Mouse (Mus musculus) gastrocnemius, adult 2 months (tissue): ENCODE data around the gene Klhl32. TPM values are rescaled to one million over a fixed set of nuclear protein-coding genes. Genes with fewer than 3 reads are reported as not detected.
A peak's percentile ranks its signal among the peaks of the same experiment; 100 is the strongest.

Experiments
- DNase-seq: peaks from one replicate; pipeline ENCODE4 v3.0.0; 2022
- H3K27ac ChIP-seq: fragments of 200-600 bp; 2 replicates; pipeline ENCODE4 v1.8.1; 2022; ENCODE audit warnings: mild to moderate bottlenecking
- H3K4me3 ChIP-seq: fragments of 200-600 bp; 2 replicates; pipeline ENCODE4 v1.8.1; 2022; ENCODE audit warnings: mild to moderate bottlenecking, moderate library complexity
- CTCF ChIP-seq: fragments of 200-600 bp; IDR thresholded peaks from 2 replicates; pipeline ENCODE4 v1.8.1; 2022; ENCODE audit warnings: antibody characterized with exemption, mild to moderate bottlenecking, moderate library complexity
- intact Hi-C: fragments of 180-260 bp; cut with DNase I; formaldehyde crosslinking; loops from one replicate; pipeline ENCODE4 v1.15.1; 2025
- total RNA-seq, 2 experiments: library from RNA; stranded (reverse); gene quantifications; 2 replicates each; pipeline ENCODE4 v1.2.3; 2021

The Klhl32 gene
- total RNA-seq, 2 experiments from 2014 or later, result 0.20 TPM

GRCm38 (mm10) chr4:24845546-24845945, 5.4 kb downstream of the Klhl32 start:
- no peak for DNase-seq
- Histone ChIP-seq H3K4me3 (no peak overlapping the region), H3K27ac (no peak overlapping the region)
- no peak for TF ChIP-seq CTCF
- intact Hi-C loops, result no loop called here

DNA sequence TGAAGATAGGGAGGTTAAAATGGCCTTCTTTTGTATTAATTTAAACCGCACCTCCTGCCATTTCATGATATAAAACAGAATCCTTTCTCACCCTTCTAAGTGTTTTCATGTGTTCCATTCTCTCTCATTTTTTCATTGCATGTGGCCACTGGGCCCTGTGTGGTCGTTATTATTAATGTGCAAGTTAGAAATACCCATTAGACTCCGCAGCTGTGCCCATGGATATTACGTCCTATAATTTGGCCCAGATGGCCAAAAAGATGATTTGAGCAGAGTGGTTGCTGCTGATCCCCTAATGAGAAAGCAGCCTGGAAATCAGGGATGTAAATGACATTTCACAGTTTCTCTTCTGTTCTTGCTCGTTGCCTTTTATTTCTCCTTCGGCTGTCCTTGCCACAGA, 12.4 kb downstream of the Klhl32 start:
- no peak for DNase-seq
- intact Hi-C loops, result no loop called here
- Histone ChIP-seq H3K27ac (no peak overlapping the region), H3K4me3 (no peak overlapping the region)
- no peak for TF ChIP-seq CTCF

DNA sequence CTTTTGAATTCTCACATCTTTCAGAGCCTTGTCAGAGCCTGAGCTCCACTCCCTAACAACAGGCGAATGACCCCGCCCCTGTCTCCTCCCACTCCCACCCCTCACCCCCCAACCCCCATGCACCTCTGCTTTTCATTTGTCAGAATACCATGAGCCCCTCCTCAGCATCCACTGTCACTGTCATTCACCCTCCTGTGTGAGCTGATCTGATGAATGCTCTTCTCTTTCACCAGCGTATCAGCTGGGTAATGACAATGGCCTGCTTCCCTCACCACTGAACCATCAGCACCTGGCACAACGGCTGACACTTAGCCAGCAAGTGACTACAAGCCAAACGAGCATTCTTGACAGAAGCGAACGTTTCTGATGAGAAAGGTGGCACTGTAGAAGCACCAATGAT, 15.4 kb downstream of the Klhl32 start:
- TF ChIP-seq CTCF, result no peak
- H3K4me3 ChIP-seq, result no peak overlapping the region
- intact Hi-C loops, result no loop called here
- no peak overlapping the region for H3K27ac ChIP-seq
- DNase-seq, result no peak

GRCm38 (mm10) chr4:24808316-24808715, 42.6 kb downstream of the Klhl32 start:
- DNase-seq, result no peak
- no peak for TF ChIP-seq CTCF
- no peak overlapping the region for H3K4me3 ChIP-seq
- intact Hi-C loops, result no loop called here
- H3K27ac ChIP-seq, result no peak overlapping the region

GRCm38 (mm10) chr4:24801881-24802280, 49.0 kb downstream of the Klhl32 start:
- no peak for TF ChIP-seq CTCF
- no peak for DNase-seq
- Histone ChIP-seq H3K4me3 (no peak overlapping the region), H3K27ac (no peak overlapping the region)
- intact Hi-C loops, result no loop called here

- intact Hi-C loops, result no loop called here
- no peak for TF ChIP-seq CTCF
- no peak for DNase-seq
- Histone ChIP-seq H3K27ac (no peak overlapping the region), H3K4me3 (no peak overlapping the region)
Measured at GRCm38 (mm10) chr4:24801343-24801742, 49.6 kb downstream of the Klhl32 start.

DNA sequence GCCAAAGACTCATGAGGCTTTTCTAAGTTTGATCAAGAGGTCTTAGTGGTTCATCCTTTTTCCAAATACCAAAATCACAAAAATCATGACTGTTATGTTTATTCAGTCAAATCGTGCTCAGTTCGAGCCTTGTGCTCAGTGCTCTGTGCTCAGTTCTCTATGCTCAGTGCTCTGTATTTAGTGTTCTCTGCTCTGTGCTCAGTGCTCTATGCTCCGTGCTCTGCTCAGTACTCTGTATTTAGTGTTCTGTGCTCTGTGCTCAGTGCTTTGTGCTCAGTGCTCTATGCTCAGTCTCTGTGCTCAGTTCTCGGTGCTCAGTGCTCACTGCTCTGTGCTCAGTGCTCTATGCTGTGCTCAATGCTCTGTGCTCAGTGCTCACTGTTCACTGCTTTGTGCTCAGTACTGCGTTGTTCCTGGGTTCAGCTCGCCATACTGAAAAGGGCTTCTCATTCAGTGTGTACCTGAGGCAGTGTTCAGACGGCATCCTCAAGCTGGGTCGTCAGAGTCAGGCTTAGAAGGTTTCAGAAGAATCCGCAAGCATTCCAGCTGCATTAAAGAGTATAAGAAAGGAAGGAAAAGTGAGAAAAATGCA, 50.5 kb downstream of the Klhl32 start:
- TF ChIP-seq CTCF, result no peak
- intact Hi-C loops, result no loop called here
- DNase-seq, result no peak
- no peak overlapping the region for H3K27ac ChIP-seq
- H3K4me3 ChIP-seq, result no peak overlapping the region

DNA sequence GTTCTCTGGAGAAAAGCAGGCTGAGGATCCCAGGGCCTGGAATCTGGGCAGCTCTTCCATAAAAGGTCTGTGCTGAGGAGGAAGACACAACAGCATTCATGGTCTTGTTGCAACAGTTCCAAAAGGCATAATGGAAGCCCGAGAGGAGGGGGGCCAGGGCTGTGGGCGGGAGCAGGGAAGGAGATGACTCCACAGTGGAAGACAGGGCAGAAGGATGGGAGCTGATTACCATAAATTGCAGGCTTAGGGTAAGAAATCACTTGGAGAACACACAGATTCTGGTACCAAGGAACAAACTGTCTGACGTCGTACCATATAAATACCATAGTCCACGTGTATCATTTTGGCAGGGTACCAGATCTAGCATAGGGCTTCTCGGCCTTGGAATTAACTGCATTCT, 51.9 kb downstream of the Klhl32 start:
- Histone ChIP-seq H3K27ac (no peak overlapping the region), H3K4me3 (no peak overlapping the region)
- no peak for TF ChIP-seq CTCF
- DNase-seq, result no peak
- intact Hi-C loops, result no loop called here

DNA sequence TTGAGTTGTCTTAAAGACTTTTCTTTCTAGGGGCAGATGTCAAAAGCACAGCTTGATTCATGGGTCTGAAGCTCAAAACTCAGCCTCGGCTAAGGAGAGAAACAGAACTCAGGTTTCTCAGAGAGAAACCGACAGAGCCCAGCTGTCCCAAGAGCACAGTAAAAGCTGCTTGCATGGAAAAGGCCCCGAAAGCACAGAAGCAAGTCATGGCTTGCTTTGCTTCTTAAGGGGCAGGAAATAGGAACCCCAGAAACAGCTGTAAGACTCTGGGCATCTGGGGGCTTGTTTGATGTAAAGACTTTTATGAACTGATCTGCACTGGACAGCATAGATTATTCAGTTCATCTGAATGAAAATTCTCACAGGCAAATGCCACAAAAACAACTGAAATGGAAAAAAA, 53.1 kb downstream of the Klhl32 start:
- no peak overlapping the region for H3K27ac ChIP-seq
- intact Hi-C loops, result no loop called here
- DNase-seq, result no peak
- no peak overlapping the region for H3K4me3 ChIP-seq
- TF ChIP-seq CTCF, result no peak

DNA sequence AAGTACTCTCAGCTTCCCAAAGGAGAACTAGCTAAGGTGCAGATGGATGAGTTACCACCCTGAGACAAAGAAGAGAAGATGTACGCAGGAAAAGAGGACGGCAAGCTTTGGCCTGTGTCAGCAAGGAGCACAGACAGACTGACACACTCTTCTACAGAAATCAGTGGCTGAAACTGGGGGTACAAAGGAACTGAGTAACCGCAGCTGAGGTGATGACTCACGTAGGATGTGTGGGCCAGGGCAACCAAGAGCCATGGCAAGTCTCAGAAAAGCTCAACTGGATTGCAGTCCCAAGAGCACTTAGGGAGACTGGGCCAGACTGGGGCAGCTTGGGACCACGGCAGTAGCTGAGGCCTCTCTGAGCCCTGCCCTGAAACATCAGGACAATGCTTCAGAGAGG, 53.6 kb downstream of the Klhl32 start:
- TF ChIP-seq CTCF, result no peak
- DNase-seq, result no peak
- H3K4me3 ChIP-seq, result no peak overlapping the region
- no peak overlapping the region for H3K27ac ChIP-seq
- intact Hi-C loops, result no loop called here

DNA sequence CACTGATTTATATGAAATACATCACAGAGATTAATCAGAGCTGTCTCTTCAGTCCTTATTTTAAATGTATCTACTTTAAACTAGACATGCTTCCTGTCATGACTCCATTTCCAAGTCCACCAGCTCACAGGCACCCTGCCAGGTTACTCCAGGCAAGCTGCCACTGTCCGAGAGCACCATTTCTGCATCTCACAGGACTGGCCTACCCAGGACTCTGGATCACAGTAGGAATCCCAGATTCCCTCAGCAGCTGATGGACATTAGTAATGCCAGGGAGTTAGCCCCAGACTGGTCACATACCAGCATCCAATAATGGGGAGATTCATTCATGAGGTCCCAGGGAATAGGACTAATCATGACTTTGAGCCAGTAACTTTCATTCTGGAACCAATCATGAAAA, 54.7 kb downstream of the Klhl32 start:
- H3K4me3 ChIP-seq, result no peak overlapping the region
- intact Hi-C loops, result no loop called here
- peak; percentile 22 for DNase-seq
- H3K27ac ChIP-seq, result no peak overlapping the region
- no peak for TF ChIP-seq CTCF

- intact Hi-C loops, result no loop called here
- Histone ChIP-seq H3K27ac (no peak overlapping the region), H3K4me3 (no peak overlapping the region)
- DNase-seq, result no peak
- TF ChIP-seq CTCF, result no peak
Measured at GRCm38 (mm10) chr4:24795180-24795579, 55.7 kb downstream of the Klhl32 start.

DNA sequence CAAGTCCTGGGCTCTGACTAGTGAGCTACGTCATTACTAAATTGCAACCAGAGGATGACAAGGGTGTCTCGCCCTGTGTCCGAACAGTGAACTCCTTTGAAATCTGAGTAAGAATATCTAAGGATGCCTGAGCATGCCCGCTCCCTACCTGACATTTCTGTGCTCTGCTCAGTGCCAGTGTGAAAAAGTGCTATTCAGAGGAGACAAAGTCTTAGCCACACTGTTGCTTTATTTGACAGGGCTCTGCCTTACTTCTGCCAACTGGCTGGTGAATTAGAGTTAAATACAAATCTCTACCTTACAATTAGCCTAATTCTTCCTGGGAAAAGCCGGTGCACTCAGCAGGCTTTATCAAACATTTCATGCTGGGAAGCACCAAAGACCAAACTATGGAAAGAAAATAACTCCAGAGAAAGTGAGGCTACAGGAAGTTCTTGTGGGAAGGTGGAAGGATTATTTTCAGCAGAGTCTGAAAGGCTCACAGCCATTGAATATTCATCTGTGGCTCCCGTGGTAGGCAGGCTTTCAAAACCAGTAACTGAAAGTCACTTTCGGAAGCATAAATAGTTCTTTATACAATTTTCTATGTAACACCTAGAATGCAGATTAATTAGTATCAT, 57.1 kb downstream of the Klhl32 start:
- Histone ChIP-seq H3K27ac (no peak overlapping the region), H3K4me3 (no peak overlapping the region)
- intact Hi-C loops, result no loop called here
- TF ChIP-seq CTCF, result no peak
- no peak for DNase-seq

DNA sequence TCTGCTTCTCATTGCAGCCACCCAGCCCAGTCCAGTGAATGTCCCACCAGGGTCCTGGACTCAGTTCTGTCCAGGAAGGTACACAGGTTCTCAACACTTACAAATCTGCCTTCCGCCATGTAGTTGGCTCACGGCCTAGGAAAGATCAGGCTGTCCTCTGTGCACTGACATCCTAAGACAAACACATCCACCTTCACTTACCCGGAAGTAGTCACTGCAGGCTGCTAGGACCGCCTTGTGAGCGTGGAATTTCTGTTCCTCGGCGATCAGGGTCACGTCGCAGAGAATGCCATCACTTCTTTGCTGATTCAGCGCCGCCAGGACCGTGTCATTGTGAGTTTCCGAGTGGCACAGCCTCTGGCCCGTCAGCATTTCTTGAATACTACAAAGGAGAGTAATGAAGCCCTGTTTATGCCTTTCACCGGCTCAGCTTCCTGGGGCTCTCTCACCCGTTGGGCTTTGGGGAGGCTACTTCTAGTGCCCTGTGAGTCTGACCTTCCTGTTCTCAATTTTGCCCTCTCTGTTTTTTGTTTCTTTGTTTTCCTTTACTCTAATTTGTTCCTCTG, 58.4 kb downstream of the Klhl32 start:
- no peak for TF ChIP-seq CTCF
- intact Hi-C loops, result no loop called here
- H3K4me3 ChIP-seq, result no peak overlapping the region
- DNase-seq, result no peak
- no peak overlapping the region for H3K27ac ChIP-seq
